Mouse (Mus musculus) CD8-positive naive resting alpha-beta T cell, adult 2 months (primary cell): ENCODE data around the gene Spata25.

Source experiments
- DNase-seq, 2 experiments: peaks; one replicate each; pipeline ENCODE4 v3.0.0; 2022; ENCODE audit warnings: low read depth in 2 of 2, low spot score in 2 of 2

Spata25 gene

DNA sequence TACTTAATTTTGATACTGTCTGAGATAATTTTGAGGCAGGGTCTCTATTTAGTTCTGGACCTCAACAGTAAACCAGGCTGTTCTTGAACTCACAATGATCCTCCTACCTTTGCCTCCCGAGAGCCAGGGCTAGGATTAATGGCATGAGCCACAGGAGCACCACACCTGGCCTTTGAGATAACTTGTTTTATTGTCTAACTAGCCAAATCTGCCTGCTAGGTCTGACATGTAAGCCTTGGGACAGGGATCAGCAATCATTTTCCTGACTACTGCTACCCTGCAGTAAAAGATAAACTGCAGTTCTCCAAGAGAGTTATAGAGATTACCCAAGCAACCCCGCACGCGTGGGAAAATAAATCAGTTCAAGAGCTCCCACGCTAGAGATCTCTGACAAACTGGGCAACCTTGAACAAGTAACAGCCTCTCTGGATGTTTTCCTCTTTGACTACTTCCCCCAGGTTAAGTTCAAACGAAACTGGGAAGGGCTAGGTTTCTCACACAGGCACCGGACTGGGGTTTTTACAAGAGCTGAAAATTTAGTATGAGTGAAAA, 43.4 kb downstream of the Spata25 start:
- DNase-seq, result no peak

GRCm38 (mm10) chr2:164783926-164784581, 44.3 kb downstream of the Spata25 start:
- no peak for DNase-seq

DNA sequence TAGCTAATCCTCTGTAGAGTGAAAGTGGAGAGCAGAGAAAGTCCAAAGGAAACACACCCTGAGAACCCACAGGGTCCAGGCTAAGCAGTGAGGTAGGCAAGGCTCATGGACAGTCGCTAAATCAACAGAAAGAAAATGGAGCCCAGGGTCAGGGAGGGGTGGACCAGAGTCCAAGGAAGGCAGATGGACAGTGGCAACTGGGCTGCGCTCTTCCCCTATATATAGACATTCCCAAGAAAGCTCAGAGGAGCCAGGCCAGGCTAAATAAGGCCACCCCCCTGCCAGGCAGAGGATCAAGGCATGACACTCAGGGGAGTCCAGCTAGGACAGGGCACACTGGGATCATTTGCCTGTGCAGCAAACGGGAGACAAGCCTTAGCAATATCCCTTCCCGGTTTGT, 46.5 kb downstream of the Spata25 start:
- no peak for DNase-seq

- DNase-seq, result no peak
Measured at GRCm38 (mm10) chr2:164779481-164780086, 48.8 kb downstream of the Spata25 start, which contains the start of gene Tnnc2. Tnnc2 (minus strand) TSS chr2:164779967.

DNA sequence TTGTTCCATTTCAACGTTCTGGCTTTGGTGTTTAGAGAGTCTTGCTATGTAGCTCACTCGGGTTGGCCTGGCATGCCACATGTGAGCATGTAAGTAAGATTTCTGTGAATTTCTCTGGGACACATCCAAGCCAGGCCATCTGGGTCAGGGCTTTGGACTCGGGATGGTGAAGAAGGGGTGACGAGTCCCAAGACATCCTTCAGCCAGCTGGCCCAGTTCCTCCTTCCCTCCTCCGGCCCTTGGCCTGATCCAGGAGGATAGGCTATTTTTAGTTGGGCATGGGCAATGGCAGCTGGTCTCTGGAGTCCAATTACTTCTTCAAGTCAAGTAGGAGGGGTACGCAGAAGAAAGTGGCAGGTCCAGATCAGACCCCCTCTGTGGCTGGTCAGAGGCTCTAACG, 49.5 kb downstream of the Spata25 start:
- no peak for DNase-seq

DNA sequence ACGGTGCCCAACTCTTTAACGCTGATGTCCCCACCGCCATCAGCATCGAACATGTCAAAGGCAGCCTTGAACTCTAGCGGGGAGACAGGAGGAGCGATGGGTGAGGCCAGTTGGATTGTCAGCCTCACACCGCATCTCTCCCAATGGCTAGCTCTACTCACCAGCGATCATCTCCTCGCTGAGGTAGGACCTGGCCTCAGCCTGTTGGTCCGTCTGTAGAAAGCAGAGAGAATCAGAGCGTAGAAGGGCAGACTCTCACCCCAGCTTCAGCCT, 50.4 kb downstream of the Spata25 start:
- DNase-seq, result no peak

- DNase-seq, result no peak
Measured at GRCm38 (mm10) chr2:164777246-164778014, 50.9 kb downstream of the Spata25 start.

DNA sequence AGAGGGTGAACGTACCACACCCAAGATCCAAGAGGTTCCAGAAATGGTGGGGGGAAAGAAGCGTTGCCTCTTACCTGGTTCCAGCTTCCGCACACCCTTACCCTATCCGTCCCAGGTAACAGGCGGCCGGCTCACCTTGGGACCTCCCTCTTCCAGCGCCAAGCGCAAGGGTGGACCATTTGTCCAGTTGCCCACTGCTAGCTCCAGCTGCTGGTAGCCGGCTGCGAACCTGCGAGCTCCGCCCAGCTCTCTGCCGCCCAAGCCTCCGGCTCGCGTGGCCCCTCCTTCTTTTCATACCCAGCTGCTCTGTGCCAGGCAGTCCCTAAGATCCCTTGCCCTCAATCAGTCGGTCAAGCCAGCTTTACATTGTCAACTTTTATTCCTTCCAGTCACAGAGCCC, 51.5 kb downstream of the Spata25 start:
- DNase-seq, result no peak
